Mouse (Mus musculus): ENCODE results near the gene D430041D05Rik.

GRCm38 (mm10) chr2:104207948-104208347, 202.9 kb downstream of the D430041D05Rik start:
- TF ChIP-seq GATA1 (IDR thresholded peaks at IDR 0.05; ENCODE audit: low read length) (no peak), TAL1 (IDR thresholded peaks at IDR 0.05; ENCODE audit: low read length) (no peak)

All from erythroblast, embryonic 14.5 days (primary cell).